Mouse (Mus musculus) kidney, adult 11 months (tissue): ENCODE measurements around the gene Gm20605.

Experiments
- DNase-seq: peaks from one replicate; pipeline ENCODE4 v3.0.0; 2022

Gene Gm20605

DNA sequence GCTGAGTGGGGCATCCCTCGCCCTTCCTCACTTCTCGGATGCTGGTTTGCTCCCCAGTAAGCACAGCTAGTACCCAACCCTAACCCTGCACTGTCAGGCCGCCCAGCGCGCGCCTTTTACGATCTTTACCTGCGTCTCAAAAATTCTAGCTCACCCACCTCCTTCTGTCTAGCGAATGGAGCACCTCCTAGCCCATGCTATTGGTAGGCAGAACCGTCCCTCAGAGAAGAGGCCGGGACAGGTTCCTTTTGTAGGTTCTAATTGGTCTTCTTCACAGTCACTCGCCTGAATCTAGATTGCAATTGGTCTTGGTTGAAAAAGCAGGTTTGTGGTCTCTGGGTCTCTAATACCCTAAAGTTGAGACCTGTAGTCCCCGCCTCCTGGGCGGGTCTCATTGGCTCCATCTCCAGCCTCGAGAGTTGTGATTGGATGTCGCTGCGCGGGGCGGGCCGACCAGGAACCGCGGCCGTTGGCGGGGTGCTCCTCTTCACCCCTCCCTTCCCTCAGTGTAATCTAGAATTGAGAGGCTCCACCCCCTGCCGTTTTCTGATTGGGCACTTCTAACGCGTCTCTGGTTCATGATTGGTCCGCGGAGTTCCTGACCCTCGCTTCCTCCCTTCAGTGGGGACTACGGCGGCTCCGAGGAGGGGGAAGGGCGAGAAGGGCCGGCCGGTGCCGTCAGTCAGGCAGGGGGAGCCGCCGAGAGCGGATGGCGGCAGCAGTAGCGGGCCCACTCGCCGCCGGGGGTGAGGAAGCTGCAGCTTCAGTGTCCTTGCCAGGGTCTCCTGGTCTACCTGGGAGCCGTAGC, at the start of gene Gm20605, which contains the start of the genes Fbxo24 and Lrch4:
Gene Gm20605, plus strand, starts transcription at position 678 of the 808 bp plus-strand sequence.
Gene Fbxo24, minus strand, starts transcription at position 505 of the 808 bp plus-strand sequence.
Gene Lrch4, plus strand, starts transcription at position 624 of the 808 bp plus-strand sequence.
- peak; percentile 100 for DNase-seq

DNA sequence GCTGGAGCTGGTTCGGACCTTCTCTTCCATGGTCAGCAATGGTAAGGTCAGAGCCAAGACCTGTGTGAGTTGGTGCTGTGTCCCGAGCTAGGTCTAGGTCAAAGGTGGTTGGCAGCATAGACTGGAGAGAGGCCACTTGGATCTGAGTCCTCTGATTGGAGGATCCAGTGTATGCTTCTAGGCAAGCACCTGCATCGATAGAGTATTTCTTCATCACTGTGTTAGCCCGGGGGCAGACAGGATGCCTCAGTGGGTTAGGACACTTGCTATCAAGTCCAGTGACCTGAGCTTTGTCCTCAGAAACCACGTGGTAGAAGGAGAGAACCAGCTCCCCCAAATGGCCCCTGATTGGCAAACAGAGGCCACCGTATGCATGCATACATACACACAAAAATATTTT, 48.7 kb upstream of the Gm20605 start:
- DNase-seq, result no peak

DNA sequence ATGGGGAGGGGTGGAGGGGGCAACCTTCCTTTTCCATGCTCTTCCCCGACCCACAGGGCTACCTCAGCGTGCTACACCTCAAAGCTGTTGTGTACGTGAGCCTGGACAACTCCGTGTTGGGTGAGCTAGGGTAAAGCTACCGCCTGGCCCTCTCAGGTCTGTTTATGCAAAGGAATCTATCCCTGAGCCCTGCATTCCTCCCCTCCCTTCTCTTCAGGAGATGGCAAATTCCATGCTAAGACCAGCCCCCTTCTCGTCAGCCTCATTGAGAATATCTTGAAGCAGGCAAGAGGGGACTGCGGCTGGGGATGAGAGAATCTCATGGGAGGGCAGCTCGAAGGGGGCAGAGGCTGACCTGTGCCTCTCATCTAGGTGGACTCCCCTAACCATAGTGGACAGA, 46.3 kb upstream of the Gm20605 start:
- DNase-seq, result no peak

DNA sequence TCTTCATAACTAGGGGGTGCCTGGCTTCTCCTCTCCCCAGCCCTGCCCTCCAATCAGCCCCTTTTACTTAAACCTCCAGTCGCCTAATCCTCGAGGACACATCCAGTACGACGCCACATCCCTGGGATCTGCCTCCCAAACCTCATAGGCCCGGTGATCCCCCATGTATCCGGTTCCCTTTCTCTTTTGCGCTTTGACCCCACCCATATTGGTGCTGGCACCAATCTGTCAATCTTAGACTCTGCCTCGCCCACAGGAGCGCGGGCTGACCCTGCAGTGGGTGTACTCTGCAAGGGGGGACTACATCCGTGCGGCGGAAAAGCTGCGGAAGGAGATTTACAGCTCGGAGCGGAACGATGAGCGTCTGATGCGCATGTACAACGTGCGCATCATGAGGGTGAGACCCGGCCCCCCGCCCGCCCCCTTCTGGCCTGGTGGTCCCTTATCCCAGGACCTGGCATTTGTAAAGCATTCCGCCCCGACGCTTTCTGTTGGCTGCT, 45.3 kb upstream of the Gm20605 start:
- DNase-seq, result no peak

DNA sequence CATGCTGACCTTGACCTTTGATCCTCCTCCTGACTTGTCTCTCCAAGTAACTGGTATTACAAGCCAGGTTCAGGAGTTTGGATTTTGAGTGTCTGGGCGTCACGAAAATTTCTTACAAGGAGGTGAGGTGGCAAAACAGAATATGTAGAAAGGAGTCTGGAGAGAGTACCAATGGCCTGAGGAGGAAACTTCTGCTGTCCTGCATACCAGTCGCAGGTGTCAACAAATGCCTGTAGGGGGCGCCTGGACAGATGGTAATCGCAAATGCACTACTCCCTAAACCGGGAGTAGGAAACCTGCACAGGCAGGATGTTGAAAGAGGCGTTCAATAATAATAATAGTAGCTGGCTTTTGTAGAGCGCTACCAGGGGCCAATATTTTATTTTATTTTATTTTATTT, 44.0 kb upstream of the Gm20605 start:
- peak; percentile 63 for DNase-seq

DNA sequence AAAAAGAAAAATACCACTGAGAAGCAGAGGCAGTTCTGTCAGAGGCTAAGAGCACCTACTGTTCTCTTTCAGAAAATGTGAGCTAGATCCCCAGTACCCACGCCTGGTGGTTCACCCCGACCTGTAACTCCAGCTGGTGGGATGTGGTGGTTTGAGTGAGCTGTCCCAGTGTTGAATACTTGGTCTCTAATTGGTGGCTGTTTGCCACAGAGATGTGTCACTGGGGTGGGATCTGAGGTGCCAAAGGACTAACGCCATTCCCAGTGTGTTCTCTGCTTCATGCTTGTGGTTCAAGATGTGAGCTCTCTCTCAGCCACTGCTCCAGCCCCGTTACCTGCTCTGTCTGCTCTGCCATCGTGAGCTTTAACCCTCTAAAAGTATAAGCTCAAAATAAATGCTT, 38.5 kb upstream of the Gm20605 start:
- DNase-seq, result no peak

DNA sequence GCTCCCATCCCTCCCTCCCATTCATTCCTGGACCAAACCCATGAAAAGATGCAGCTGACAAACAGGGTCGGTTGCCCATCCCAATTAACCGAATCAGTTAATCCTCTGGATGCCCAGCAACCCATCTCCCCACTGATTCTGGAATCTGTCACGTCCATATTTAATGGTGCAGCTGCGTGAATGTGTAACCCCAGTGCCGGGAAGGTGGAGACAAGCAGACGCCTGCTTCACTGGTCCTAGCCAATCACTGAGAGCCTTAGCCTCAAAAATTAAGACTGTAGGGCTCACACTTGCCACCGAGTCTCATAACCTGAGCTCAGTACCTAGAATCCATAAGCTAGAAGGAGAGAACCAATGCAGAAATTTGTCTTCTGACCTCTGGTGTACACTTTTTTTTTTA, 33.1 kb upstream of the Gm20605 start:
- no peak for DNase-seq

DNA sequence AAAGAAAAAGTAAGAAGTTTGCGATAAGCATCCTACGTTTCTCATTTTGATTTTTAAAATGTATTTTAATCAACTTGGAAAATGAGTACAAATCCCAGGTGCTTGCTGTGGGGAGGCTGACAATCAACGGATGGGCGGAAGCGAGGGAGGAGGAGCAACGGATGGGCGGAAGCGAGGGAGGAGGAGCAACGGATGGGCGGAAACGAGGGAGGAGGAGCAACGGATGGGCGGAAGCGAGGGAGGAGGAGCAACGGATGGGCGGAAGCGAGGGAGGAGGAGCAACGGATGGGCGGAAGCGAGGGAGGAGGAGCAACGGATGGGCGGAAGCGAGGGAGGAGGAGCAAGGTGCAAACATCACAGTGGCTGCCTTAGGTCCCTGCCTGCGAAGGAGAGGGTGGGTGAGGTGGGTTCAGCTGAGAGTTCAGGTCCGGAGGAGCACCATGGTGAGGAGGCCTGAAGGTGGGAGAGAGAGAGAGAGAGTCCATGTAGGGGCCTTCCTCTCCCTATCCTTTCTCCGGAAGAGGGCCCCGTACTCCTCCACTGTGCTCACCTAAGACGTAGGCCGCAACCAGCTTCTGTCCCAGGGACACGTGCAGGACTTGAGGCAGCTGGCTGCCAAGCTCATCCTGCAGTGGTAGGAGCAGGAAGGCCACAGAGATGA, 32.2 kb upstream of the Gm20605 start:
- DNase-seq, result no peak

DNA sequence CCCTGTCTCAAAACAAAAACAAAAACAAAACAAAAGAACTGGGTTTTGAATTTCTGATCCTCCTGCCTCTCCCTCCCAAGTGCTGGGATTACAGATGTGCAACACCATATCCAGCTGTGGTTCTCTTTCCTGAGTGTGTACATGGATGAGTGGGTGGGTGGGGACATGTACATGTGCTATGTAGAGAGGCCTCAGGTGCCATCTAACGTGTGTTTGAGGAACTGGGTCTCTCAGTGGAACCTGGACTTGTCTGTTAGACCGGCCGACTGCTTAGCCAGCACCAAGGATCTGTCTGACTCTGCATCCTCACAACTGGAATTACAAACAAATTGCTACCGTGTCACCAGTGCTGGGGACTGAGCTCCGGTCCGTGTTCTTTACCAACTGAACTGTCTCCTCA, 31.4 kb upstream of the Gm20605 start:
- no peak for DNase-seq

DNA sequence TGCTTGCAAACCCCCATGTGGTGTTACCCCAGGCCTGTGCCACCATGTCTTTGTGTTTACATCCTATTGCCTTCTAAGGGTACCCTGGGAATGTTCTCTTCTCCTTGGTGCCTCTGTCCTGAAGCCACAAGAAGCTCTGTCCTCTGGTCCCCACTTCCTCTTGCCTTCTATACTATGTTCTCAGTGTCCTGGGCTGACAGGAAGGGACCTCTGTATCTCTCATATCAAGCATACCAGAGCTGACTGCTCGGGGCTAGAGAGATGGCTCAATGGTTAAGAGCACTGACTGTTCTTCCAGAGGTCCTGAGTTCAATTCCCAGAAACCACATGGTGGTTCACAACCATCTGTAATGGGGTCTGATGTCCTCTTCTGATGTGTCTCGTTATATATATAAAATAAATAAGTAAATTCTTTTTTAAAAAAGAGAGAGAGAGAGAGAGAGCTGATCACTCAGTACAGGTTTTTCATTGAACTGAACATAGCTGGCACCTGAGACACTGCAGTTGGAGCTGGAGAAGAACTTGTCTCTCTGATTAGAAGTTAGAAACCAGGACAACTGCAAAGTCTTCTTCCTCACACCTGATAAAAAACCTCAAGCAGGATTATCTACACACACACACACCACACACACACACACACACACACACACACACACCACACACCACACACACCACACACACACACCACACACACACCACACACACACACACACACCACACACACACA, 30.7 kb upstream of the Gm20605 start:
- no peak for DNase-seq

DNA sequence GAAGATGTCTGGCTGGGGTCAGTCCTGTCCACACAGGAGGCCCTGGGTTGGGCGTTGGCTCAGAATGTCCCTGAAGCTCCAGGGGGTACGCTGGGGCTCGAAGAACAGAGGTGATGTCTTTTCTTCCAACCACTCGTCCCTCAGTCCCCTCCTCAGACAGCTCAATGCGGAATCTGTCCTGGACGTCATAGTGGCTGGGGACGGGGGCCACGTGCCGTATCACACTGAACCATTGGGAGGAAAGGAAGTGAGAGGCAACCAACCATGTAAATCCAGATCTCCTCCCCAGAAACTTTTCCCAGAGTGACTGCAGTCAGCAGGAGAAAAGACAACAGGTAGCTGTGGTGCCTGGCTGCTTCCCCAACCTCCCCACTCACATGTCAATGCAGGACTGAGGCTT, 29.4 kb upstream of the Gm20605 start:
- DNase-seq, result no peak

DNA sequence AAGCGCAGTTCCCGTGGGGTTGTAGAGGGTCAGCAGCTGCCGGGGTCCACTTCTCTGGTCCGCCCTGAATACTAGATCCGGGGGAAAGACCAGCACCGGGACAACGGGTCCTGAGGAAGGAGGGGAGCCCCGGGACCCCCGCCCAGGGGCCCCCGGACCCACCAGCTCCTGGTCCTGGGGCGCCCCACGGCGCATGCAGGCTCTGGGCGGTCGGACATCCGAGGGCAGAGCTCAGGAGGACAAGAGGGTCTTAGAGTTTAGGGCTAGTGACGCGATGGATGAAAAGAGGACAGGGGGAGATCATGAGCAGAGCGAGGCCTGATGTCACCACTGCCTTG, 28.7 kb upstream of the Gm20605 start:
- DNase-seq, result no peak

DNA sequence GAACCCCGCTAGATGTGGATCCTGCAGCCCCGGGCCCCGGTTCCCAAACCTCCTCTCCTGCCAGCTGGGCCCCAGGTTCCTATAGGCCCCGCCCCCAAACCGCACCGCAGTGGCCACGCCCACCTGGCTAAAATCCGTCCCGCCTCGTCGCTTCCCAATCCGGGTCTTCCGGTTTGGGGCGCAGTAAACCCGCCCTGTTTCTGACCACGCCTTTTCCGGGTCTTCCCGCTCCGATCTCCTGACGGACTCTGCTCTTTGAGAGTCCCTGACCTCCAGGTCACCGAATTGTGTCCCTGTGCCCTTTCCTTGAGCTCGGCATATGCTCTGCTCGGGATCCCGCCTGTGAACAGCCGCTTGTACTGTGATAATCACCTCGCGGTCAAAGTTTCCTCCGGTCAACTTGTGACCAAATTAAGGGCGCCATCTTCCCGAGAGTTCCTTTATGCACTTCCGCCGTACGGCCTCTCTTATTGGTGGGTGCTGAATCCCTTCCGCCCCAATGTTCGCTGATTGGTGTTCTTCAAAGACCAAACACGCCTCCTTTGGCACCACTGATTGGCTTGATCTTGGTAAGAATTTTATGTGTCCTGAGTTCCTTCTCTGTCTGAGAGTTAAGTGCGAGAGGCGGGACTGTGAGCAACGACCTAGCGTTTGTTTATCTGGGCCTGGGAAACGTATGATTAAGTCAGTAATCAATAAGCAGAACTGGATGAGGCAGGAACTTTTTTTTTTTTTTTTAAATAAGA, 28.2 kb upstream of the Gm20605 start, which contains the start of gene Mospd3:
Gene Mospd3, minus strand, starts transcription at position 440 of the 746 bp plus-strand sequence.
- peak; percentile 98 for DNase-seq

DNA sequence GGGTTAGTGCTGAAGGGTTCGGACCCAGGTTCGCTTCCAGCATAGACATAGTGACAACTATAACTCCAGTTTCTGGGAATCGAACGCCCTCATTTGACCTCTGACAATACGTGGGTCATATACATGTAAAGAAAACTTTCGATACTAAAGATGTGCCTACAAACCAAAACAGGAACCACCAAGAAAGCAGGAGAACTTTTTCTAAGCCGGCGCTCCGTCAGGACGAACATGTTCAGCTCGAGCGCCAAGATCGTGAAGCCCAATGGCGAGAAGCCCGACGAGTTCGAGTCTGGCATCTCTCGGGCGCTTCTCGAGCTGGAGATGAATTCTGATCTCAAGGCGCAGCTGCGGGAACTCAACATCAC, 27.6 kb upstream of the Gm20605 start:
- DNase-seq, result no peak

DNA sequence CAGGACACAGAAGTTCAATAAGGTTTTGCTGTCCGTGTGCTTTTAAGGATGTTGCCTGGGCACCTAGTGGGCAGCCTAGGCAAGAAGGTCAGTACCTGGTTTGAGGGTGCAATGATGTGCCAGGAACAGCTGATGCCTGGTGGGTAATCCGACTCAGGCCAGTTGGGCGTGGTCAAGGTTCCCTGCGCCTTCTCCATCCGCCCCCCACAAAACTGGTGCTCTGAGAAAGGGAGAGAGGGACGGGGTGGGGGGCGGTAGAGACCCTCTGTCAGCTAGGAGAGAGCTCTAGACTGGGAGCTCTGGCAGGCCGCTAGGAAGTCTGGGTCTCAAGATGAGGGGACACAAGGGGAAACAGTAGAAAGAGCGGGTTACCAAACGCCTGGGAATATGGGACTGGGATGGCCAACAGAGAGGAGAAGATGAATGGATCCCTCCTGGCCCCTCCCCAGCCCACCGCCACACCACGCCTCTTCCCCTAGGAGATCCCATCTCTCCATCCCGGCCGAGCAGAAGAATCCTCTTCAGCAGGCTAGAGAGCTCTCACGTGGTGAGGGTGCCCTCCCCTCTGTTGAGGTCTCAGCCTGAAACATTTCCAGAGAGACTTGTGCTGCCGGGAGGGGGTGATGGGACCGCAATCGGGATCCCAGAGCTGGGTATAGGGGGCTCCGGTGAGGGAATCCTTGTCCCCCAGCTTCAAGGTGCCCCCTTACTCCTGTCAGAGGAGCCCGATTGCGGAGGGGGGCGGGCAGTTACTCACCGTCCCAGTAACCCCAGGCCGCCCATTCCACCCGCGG, 20.9 kb upstream of the Gm20605 start:
- no peak for DNase-seq

DNA sequence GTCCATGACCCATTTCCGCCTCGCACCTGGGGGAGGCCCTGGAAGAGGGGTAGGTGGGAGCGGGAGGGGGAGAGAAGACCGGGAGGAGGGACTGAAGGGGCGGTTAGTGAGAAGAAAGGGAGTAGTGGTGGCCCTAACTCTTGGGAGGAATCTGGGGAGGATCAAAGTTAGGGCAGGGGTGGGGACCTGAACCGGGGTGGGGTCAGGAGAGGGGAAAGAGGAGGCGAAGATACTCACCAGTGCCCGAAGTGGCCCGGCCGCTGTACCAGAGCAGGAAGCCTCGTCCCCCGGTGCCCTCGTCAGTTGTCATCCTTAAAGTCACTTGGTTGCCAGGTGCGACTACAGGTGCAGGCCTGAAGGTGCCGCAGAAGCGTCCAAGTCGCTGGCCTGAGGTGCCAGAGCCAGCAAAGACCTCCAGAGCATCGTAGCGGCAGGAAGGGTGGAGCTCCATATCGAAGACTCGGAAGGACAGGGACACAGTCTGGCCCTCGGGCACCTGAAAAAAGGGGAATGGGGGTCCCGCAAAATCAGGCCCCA, 20.3 kb upstream of the Gm20605 start:
- DNase-seq, result no peak

DNA sequence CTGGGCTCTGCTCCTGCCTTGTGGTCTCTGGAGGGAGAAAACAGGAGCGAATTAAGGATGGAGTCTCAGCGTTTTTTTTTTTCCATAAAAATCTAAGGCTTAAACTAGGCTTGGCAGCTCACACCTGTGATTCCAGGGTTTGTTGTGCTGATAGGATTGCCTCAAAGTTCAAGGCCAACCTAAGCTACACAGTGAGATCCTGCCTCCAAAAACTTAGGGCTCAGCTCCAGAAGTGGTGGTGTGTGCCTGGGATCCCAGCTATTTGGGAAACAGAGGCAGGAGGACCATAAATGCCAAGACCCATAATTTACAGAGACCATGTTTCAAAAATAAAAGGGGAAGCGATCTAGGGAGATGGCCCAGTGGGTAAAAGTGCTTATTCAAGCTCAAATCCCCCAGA, 19.7 kb upstream of the Gm20605 start:
- DNase-seq, result no peak

DNA sequence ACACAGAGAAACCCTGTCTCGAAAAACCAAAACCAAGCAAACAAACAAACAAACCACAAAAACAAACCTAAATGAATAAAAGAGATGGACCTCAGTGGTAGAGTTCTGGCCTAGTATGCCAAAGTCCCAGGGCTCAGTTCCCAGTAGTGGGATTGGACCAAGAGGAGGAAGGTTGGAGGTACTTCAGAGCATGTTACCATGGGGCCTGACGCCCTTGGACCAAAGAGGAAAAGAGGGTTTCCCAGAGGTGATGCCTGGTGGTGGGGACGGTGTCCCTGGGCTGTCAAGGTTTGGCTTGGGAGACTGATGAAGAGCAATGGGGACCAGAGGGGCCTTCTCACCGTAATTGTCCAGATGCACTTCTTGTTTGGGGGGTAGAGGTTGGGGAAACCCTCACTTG, 18.9 kb upstream of the Gm20605 start:
- no peak for DNase-seq

DNA sequence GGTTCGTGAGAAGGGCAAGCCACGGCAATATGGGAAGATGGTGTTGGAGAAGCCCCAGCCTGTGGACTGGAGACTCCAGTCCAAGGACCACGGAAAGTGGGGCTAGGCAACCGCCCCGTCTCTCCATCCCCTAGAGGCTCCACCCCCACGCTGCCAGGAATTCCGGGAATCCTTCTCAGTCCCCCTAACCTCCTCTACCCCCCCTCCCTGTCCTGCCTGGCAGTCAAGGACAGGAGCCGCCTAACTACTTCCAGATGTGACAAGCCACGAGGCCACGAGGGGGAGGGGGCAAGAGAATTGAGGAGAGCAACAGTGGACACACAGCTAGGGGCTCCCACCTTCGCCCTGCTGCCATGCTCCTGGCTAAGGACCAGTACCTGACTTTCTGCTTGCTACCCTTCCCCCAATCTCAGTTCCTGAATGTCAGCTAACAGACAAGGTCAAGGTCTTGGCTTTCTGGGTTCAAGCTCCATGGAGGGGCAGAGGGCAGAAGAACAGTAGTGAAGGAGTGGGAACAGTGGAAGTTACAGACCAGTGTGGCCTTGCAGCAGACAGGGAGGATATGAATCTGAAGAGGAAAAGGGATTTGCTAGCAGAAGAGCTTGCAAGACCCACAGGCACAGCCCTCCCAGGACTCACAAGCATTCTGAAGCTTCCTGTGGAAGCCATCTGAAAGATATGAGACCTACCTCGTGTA, 18.3 kb upstream of the Gm20605 start:
- peak; percentile 85 for DNase-seq

DNA sequence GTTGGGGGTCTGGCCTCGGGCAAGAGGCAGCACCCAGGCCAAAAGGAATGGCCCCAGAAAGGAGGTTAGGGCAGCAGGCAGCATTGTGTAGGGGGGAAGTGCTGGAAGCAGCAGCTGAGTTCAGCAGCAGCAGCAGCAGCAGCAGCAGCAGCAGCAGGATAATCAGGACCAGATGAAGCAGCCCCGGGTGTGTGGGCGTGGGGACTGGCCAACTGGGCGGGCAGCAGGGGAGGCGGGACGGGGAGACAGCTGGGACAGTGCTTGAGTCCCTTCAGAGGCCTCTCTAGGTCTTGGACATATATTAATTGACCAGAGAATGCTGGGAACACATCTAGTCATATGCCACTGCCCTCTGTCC, 17.8 kb upstream of the Gm20605 start:
- peak; percentile 46 for DNase-seq

DNA sequence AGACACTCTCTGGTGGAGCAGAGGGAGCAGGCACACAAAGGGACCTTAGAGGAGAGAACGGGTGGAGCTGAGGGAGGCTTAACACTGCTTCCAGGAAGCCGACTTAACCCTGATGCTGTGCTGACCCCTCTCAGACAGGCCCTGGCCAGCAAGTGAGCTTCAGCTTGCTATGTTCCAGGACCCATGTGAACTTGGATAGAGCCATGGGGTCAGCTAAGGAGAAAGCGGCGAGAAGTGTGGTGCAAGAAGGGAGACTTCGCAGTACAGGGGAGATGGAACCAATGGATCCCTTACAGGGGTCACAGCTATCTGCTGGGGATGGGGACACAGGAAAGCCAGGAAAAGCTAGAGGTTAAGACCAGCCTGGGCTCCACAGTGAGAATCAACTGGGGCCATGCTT, 15.9 kb upstream of the Gm20605 start:
- DNase-seq, result no peak
